Mouse (Mus musculus): ENCODE data around the gene Prrt1. TPM values are rescaled to one million over a fixed set of nuclear protein-coding genes. Genes with fewer than 3 reads are reported as not detected.

Gene Prrt1
- total and polyA plus RNA-seq, 3 experiments, result 1.0 TPM; not detected in 2

- Histone ChIP-seq H3K9me3 (replicated peaks; ENCODE audit: insufficient read depth, low read length) (no peaks in the 10 kb centered on the region), H3K27ac (ENCODE audit: control insufficient read depth, low read depth, low read length) (peak overlapping the region; percentile 73), H3K79me2 (ENCODE audit: control insufficient read depth, insufficient read depth, low read length, poor library complexity) (peaks cover 15% of the 10 kb centered on the region; the same call in 1 of the 2 replicates), H3K4me3 (ENCODE audit: control insufficient read depth in 1 of 2, insufficient read depth in 1 of 2, low read depth in 2 of 2, low read length in 2 of 2) (peak overlapping the region; percentile 78 to 92), H3K36me3 (ENCODE audit: control insufficient read depth in 1 of 2, insufficient read depth in 2 of 2, low read length in 2 of 2) (peaks cover 0 to 27% of the 10 kb centered on the region in 2 experiments; a peak in 2 of 4 replicates), H3K9ac (ENCODE audit: control insufficient read depth, low read depth, low read length, poor library complexity, severe bottlenecking) (peak overlapping the region; percentile 89), H3K4me1 (ENCODE audit: control insufficient read depth in 1 of 2, insufficient read depth in 2 of 2, low read length in 2 of 2) (peaks cover 11 to 36% of the 10 kb centered on the region in 2 experiments), H3K27me3 (ENCODE audit: control insufficient read depth in 1 of 2, insufficient read depth in 2 of 2, low read length in 2 of 2) (no peaks in the 10 kb centered on the region)
- DNase-seq (ENCODE audit: low read depth, low spot score), result no peak
- TF ChIP-seq POLR2A (IDR thresholded peaks at IDR 0.05; ENCODE audit: control insufficient read depth in 1 of 2, insufficient read depth in 1 of 2, low read depth in 1 of 2, low read length in 2 of 2, poor library complexity in 1 of 2) (0 out of 4 replicates have a peak, but pooled peaks of 1 of the 2 experiments have one; percentile 1), E2F4 (IDR thresholded peaks at IDR 0.05; ENCODE audit: borderline replicate concordance, low read depth, low read length) (no peak)
Measured at GRCm38 (mm10) chr17:34587814-34588213, 41.5 kb upstream of the Prrt1 start.

- Histone ChIP-seq H3K27ac (ENCODE audit: control insufficient read depth, low read depth, low read length) (no peak overlapping the region), H3K4me3 (ENCODE audit: control insufficient read depth in 1 of 2, insufficient read depth in 1 of 2, low read depth in 2 of 2, low read length in 2 of 2) (peak overlapping the region in 1 of 2 experiments; percentile 78; a peak in 1 of 4 replicates), H3K9ac (ENCODE audit: control insufficient read depth, low read depth, low read length, poor library complexity, severe bottlenecking) (peak overlapping the region; percentile 89; the same call in 1 of the 2 replicates), H3K27me3 (ENCODE audit: control insufficient read depth in 1 of 2, insufficient read depth in 2 of 2, low read length in 2 of 2) (no peaks in the 10 kb centered on the region), H3K4me1 (ENCODE audit: control insufficient read depth in 1 of 2, insufficient read depth in 2 of 2, low read length in 2 of 2) (peaks cover 11 to 40% of the 10 kb centered on the region in 2 experiments), H3K79me2 (ENCODE audit: control insufficient read depth, insufficient read depth, low read length, poor library complexity) (peaks cover 16% of the 10 kb centered on the region), H3K9me3 (replicated peaks; ENCODE audit: insufficient read depth, low read length) (no peaks in the 10 kb centered on the region), H3K36me3 (ENCODE audit: control insufficient read depth in 1 of 2, insufficient read depth in 2 of 2, low read length in 2 of 2) (peaks cover 0 to 27% of the 10 kb centered on the region in 2 experiments; a peak in 2 of 4 replicates)
- DNase-seq (ENCODE audit: low read depth, low spot score), result peak; percentile 30
- no peak for TF ChIP-seq CTCF (IDR thresholded peaks at IDR 0.05 in 2 of 3, conservative IDR thresholded peaks at IDR 0.05 in 1 of 3; ENCODE audit: control insufficient read depth in 1 of 3, insufficient read depth in 1 of 3, low read depth in 2 of 3, low read length in 3 of 3, poor library complexity in 1 of 3, severe bottlenecking in 1 of 3)
- TF ChIP-seq HCFC1 (IDR thresholded peaks at IDR 0.05; ENCODE audit: low read depth, low read length), result no peak
- TF ChIP-seq MXI1 (IDR thresholded peaks at IDR 0.05; ENCODE audit: low read depth, low read length), result no peak
- no peak for TF ChIP-seq USF2 (IDR thresholded peaks at IDR 0.05; ENCODE audit: borderline replicate concordance in 1 of 2, insufficient read depth in 1 of 2, low read depth in 1 of 2, low read length in 2 of 2)
- no peak for TF ChIP-seq ETS1 (IDR thresholded peaks at IDR 0.05; ENCODE audit: low read depth, low read length)
- no peak for TF ChIP-seq CHD2 (IDR thresholded peaks at IDR 0.05; ENCODE audit: low read length)
- no peak for TF ChIP-seq RAD21 (IDR thresholded peaks at IDR 0.05; ENCODE audit: low read depth, low read length)
- TF ChIP-seq TBP (IDR thresholded peaks at IDR 0.05; ENCODE audit: low read depth, low read length), result no peak
- TF ChIP-seq MYB (IDR thresholded peaks at IDR 0.05; ENCODE audit: low read depth, low read length), result no peak
- no peak for TF ChIP-seq JUND (IDR thresholded peaks at IDR 0.05; ENCODE audit: low read depth, low read length)
- no peak for TF ChIP-seq NRF1 (IDR thresholded peaks at IDR 0.05; ENCODE audit: insufficient read depth, low read depth, low read length, poor library complexity, severe bottlenecking)
- no peak for TF ChIP-seq E2F4 (IDR thresholded peaks at IDR 0.05; ENCODE audit: borderline replicate concordance, low read depth, low read length)
- no peak for TF ChIP-seq SIN3A (IDR thresholded peaks at IDR 0.05; ENCODE audit: low read length)
Measured at GRCm38 (mm10) chr17:34588767-34589166, 40.6 kb upstream of the Prrt1 start.

GRCm38 (mm10) chr17:34589206-34589605 is 40.1 kb upstream of the Prrt1 start:
- H3K9me3 ChIP-seq (replicated peaks; ENCODE audit: insufficient read depth, low read length), result no peaks in the 10 kb centered on the region
- peak overlapping the region; percentile 51 for H3K9ac ChIP-seq (ENCODE audit: control insufficient read depth, low read depth, low read length, poor library complexity, severe bottlenecking)
- H3K4me3 ChIP-seq (ENCODE audit: control insufficient read depth in 1 of 2, insufficient read depth in 1 of 2, low read depth in 2 of 2, low read length in 2 of 2), result peak overlapping the region; percentile 12 to 25
- DNase-seq (ENCODE audit: low read depth, low spot score), result no peak
- TF ChIP-seq GABPA (IDR thresholded peaks at IDR 0.05; ENCODE audit: low read depth, low read length) (no peak), TCF12 (IDR thresholded peaks at IDR 0.05; ENCODE audit: low read depth, low read length) (no peak), CHD1 (IDR thresholded peaks at IDR 0.05; ENCODE audit: low read depth, low read length) (no peak), TAL1 (IDR thresholded peaks at IDR 0.05; ENCODE audit: low read length) (no peak), SMC3 (IDR thresholded peaks at IDR 0.05; ENCODE audit: low read depth, low read length) (no peak), USF1 (IDR thresholded peaks at IDR 0.05; ENCODE audit: low read depth, low read length) (no peak), KAT2A (conservative IDR thresholded peaks at IDR 0.05; ENCODE audit: low read depth, low read length) (no peak), EP300 (IDR thresholded peaks at IDR 0.05; ENCODE audit: low read depth in 1 of 2, low read length in 2 of 2) (no peak), ETS1 (IDR thresholded peaks at IDR 0.05; ENCODE audit: low read depth, low read length) (no peak), TBP (IDR thresholded peaks at IDR 0.05; ENCODE audit: low read depth, low read length) (no peak), MEF2A (IDR thresholded peaks at IDR 0.05; ENCODE audit: extremely low read depth, insufficient replicate concordance, low read depth, low read length, poor library complexity, severe bottlenecking) (no peak), POLR2A (IDR thresholded peaks at IDR 0.05; ENCODE audit: control insufficient read depth in 1 of 2, insufficient read depth in 1 of 2, low read depth in 1 of 2, low read length in 2 of 2, poor library complexity in 1 of 2) (no peak), MYC (IDR thresholded peaks at IDR 0.05; ENCODE audit: low read depth, low read length) (no peak), USF2 (IDR thresholded peaks at IDR 0.05; ENCODE audit: borderline replicate concordance in 1 of 2, insufficient read depth in 1 of 2, low read depth in 1 of 2, low read length in 2 of 2) (no peak), GATA1 (IDR thresholded peaks at IDR 0.05; ENCODE audit: low read depth, low read length) (no peak)
- peaks cover 11 to 40% of the 10 kb centered on the region in 2 experiments for H3K4me1 ChIP-seq (ENCODE audit: control insufficient read depth in 1 of 2, insufficient read depth in 2 of 2, low read length in 2 of 2)
- no peaks in the 10 kb centered on the region for H3K27me3 ChIP-seq (ENCODE audit: control insufficient read depth in 1 of 2, insufficient read depth in 2 of 2, low read length in 2 of 2)
- peak overlapping the region; percentile 37 for H3K27ac ChIP-seq (ENCODE audit: control insufficient read depth, low read depth, low read length)
- H3K79me2 ChIP-seq (ENCODE audit: control insufficient read depth, insufficient read depth, low read length, poor library complexity), result peaks cover 16% of the 10 kb centered on the region
- H3K36me3 ChIP-seq (ENCODE audit: control insufficient read depth in 1 of 2, insufficient read depth in 2 of 2, low read length in 2 of 2), result peaks cover 0 to 27% of the 10 kb centered on the region in 2 experiments; a peak in 2 of 4 replicates

Measured in MEL (cell line).